Mouse (Mus musculus) G1E (cell line): ENCODE data around the gene Pde3a.

Experiments
- CTCF ChIP-seq: IDR thresholded peaks from 2 replicates; pipeline ENCODE4 v1.5.1; 2012; ENCODE audit warnings: low read depth, low read length, inconsistent platforms, mixed read lengths
- GATA1 ChIP-seq: IDR thresholded peaks from 2 replicates; pipeline ENCODE4 v1.6.1; 2012; ENCODE audit warnings: borderline replicate concordance, low read length, inconsistent platforms, mixed read lengths
- GATA2 ChIP-seq: IDR thresholded peaks from 2 replicates; pipeline ENCODE4 v1.6.1; 2012; ENCODE audit warnings: low read depth, low read length, inconsistent platforms, borderline replicate concordance
- POLR2AphosphoS5 ChIP-seq: IDR thresholded peaks from 2 replicates; pipeline ENCODE4 v1.6.1; 2012; ENCODE audit warnings: low read depth, low read length, inconsistent platforms; ENCODE audit not compliant: insufficient replicate concordance
- TAL1 ChIP-seq: conservative IDR thresholded peaks from 2 replicates; pipeline ENCODE4 v1.6.1; 2012; ENCODE audit warnings: low read depth, low read length, inconsistent platforms, mixed read lengths

DNA sequence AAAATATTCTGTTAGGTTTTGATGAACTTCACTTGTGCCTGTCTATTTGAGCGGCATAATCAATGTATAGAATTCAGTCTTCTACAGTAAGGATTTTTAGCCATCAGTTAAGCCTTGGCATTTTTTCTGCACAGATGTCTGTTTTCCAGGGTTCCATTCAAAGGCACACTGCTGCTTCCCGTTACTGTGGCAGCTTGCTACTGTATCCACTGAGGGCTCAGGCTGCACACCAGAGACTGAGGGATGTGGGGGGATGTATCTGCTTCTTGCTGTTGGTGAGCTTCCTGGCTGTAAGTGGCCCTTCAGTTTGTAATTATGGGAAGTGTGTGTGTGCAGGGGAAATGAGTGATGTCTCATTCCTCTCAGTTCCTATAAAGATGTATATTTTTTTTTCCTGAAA, 154.9 kb downstream of the Pde3a start:
- TF ChIP-seq GATA1 (no peak), CTCF (no peak), TAL1 (no peak), POLR2AphosphoS5 (no peak), GATA2 (no peak)
